Mouse (Mus musculus) bone marrow macrophage, adult 2 months (primary cell): ENCODE results near the gene Nectin1.

Source experiments
- CTCF ChIP-seq: IDR thresholded peaks from 2 replicates; pipeline ENCODE4 v1.5.1; 2012; ENCODE audit warnings: low read depth, mild to moderate bottlenecking, low read length, moderate library complexity
- POLR2A ChIP-seq: IDR thresholded peaks from 2 replicates; pipeline ENCODE4 v1.6.1; 2012; ENCODE audit warnings: mild to moderate bottlenecking, low read depth, low read length, borderline replicate concordance

DNA sequence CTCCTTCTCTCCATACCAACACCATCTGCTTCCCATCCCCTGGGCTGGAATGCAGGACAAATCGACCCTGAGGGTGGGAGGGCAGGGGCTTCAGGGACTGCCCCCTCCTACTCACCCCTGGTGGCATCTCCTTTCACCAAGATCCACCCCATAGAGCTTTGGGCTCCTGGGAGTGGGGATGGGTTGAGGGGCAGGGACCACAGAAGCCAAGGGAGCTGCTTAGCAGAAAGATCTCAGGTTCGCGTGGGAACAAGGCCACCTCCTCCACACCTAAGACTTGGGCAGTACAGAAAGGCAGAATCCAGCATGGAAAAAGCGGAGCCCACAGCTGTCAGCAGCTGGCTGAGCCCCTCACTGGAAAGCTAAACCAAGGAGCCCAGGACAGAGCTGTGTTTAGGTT is 64.3 kb downstream of the Nectin1 start:
- no peak for TF ChIP-seq CTCF
- TF ChIP-seq POLR2A = no peak
